Mouse (Mus musculus) embryonic fibroblast, embryonic 13.5 days (primary cell): Measurements from ENCODE around the gene Nfic.

Experiments used
- CTCF ChIP-seq: IDR thresholded peaks from 2 replicates; pipeline ENCODE4 v1.5.1; 2011; ENCODE audit warnings: mild to moderate bottlenecking, control low read depth, low read length, moderate library complexity, borderline replicate concordance; ENCODE audit not compliant: insufficient read depth
- POLR2A ChIP-seq: IDR thresholded peaks from 2 replicates; pipeline ENCODE4 v1.6.1; 2011; ENCODE audit warnings: low read depth, mild to moderate bottlenecking, control low read depth, low read length, moderate library complexity

DNA sequence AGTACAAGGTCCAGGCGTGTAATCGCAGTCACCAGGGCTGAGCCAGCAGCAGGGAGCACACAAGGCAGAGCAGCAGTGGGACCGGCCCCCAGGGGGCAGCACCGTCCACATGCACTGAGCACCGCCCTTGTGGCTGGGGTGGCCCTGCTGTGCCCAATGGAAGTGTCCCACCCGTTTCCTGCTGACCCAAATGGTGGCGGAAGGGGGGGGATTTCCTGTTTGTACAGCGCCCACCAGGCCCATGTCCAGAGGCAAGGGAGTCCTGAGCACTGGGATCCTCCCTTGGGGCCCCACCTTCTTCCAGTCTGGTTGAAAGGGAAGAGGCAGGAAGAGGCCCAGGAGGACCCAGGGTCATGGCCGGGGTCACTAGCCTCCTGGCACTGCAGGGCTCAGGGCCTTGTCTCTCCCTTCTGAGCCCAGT is 46.6 kb downstream of the Nfic start:
- TF ChIP-seq POLR2A (no peak), CTCF (peak; percentile 91)
